Mouse (Mus musculus) cerebellum, postnatal 10 days (tissue): ENCODE results near the gene Wfdc15a.

ENCODE experiments used
- DNase-seq, 2 experiments: peaks; one replicate each; pipeline ENCODE4 v3.0.0; 2021; ENCODE audit warnings: mixed read lengths in 2 of 2

The Wfdc15a gene

GRCm38 (mm10) chr2:164175850-164176249 is 24.1 kb downstream of the Wfdc15a start:
- no peak for DNase-seq

DNA sequence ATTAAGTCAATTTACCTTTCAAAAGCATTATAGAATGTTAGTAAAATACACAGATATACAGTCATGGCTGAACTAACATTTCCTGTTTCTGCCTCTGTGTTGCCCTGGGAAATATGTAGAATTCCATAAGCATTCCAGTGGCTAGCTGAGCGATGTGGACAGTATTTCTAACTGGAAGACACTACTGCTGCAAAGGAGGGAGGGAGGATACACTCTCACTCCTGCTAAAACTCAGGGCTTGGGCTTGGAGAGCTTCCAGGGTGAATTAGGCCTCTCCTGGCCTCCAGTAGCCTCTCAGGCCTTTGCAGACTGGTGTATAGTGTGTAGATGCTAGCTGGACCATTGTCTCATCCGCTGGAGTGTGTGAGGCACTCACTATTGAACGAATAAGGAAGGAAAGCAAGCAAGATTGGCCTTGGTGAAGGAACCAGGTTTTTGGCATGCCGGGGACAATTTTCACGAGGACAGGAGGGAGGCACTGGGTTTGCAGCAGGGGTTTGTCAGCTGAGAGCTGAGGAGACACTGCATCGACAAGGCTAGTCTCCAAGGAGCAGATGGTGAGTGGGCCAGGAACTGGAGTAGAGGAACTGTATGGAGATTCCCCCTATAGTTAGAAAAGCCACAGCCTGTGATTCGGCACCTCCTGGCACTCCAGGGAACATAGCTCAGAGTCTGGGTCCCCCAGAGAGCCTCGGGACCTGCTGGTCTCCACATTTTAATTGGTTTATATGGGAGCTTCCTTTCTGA is 25.1 kb downstream of the Wfdc15a start:
- DNase-seq, result peak; percentile 17 to 23

DNA sequence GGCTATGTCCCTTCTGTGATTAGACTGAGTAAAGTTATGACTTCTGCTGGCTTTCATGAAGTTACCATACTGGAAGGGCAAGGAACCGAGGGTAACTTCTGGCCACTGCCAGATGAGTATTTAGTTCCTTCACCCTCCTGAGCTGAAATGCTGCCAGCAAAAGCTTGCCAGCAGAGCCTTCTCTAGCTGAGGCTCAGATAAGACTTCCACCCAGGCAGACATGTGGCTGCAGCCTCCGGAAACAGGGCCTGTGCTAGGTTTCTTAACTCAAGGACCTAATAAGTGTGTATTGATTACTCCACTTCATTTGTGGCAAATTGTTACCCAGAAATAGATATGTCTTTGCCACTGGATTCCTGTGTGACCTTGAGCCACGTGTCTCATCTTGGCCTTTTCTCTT is 26.5 kb downstream of the Wfdc15a start:
- peak; percentile 24 to 33 for DNase-seq

GRCm38 (mm10) chr2:164170902-164171301 is 29.0 kb downstream of the Wfdc15a start, which contains the start of gene Kcns1:
TSS of gene Kcns1 (minus strand) at chr2:164171113.
- peak; percentile 19 to 28 for DNase-seq

- DNase-seq, result no peak
These were observed 29.6 kb downstream of the Wfdc15a start for GRCm38 (mm10) chr2:164170326-164170725.

DNA sequence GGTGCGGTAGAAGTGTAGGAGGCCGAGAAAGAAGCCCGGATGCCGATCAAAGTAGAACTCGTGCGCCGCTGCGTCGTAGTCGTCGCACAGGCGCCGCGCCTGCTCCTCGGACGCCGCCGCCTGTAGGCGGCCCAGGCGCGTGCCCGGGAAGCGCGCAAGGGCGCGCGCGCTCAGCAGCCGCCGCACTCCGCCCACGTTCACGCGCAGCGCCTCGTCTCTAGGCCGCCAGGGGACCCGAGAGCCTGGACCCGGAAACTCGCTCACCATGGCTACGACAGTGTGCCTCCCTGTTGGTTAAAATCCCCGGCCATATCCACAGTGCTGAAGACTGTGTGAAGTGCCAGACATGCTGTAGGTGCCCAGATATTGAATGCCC is 31.4 kb downstream of the Wfdc15a start:
- DNase-seq, result peak; percentile 26 to 29

DNA sequence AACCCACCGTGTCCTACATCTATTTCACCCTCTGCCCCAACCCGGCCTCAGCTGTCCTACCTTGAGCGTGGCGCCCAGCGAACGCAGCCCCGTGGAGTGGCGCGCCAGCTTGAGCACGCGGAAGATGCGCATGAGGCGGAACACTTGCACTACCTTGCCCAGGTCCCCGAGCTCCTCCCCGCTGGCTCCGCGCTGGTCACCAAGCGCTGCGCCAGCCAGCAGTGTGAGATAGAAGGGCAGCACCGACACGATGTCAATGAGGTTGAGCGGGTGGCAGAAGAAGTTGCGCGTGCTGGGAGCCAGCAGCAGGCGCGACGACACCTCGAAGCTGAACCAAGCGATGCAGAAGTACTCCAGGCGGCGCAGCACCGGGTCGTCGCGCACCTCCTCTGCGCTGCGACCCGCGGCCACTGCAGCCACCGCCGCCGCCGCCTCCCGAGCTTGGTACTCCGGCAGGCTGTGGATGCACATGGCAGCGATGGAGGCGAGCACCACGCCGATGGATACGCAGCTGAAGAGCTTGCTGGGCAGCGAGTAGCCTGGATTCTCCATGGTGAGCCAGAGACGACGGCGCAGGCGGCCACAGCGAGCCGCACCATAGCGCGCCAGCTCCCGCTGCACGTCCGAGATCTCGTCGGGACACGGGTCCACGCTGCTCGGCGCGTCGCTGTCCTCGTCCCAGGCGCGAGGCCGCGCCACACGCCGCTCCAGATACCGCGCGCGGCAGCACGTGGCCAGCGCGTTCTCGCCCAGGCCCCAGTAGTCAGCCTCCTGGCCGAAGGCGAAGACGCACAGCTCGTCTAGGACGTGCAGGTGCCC is 32.0 kb downstream of the Wfdc15a start:
- peak; percentile 17 to 27 for DNase-seq

DNA sequence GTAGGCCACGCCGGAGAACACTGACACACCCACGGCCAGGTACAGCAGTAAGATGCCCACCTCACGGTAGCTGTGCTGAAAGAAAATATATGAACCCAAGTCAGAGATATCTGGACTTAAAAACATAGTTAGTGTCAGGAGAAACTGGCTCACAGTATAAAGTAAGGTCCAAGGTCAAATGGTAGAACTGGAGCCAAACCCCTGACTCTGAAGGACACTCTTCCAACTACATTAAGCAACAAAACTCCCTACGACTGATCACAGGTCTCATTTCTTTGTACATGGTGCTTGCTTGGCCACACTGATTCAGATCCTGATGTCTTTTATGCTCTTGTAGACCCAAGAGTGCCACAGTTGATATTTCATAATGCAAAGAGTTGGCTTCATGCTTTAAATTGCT is 35.0 kb downstream of the Wfdc15a start:
- no peak for DNase-seq

DNA sequence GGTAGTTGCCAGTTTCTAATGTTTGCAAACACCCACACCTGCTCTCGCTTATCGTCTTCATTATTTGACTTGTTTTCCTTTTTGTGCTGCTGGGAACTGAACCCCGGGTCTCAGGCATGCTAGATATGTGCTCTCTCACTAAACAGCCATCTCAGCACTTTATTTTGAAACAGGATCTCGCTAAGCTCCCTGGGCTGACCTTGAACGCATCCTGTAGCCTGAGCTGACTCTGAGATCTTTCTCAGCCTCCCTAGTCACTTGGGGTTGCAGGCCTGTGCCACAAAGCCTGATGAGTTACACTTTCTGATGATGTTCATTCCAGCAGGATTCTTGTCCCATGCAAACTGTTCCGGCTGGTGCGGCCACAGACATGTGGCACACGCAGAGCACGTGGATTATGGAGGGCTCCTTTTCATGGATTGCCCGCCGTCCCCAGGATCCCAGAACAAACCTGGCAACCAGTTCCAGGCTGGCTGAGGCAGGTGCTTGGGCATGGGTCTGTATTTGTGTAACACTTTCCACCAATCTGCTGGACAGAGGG is 38.3 kb downstream of the Wfdc15a start:
- no peak for DNase-seq

DNA sequence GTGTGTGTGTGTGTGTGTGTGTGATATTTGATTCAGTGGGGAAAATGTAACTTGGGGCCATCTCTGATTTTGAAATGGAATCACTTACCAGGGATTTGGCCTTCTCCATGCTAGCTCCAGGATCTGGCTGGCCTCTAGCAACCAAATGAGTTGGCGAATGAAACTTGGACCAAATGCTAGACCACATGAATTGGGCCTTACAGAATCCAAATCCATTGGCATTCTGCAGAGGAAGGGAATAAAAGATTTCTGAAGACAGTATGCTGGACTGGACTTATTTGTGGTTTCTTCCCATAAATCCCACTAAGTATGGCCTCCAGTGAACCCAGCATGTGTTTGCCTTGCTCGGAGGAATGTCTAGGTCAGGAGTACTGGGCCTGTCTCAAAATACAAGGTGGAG is 41.1 kb downstream of the Wfdc15a start:
- peak in 1 of 2 experiments; percentile 23 for DNase-seq

- DNase-seq, result no peak
These were observed 43.8 kb downstream of the Wfdc15a start for GRCm38 (mm10) chr2:164156158-164156557.

DNA sequence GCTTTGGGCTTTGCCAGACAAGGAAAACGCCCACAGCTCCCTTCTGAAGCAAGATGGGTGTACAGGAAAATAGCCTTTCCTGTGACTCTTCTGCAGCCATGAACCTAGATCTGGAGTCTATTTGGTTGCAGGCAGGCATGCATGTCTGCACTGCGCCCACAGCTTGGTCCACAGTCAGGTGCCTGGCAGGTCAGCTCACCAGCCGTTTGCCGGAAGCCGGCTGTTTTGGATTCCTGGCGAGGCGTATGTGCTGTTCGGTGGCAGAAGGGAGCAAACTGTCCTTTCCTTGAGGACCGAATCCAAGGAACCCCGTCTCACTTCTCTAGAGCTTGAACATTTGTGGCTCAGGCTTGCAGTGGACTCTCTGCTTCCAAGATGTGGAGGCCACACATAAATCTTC is 45.9 kb downstream of the Wfdc15a start:
- peak in 1 of 2 experiments; percentile 17 for DNase-seq

GRCm38 (mm10) chr2:164152341-164152740 is 47.6 kb downstream of the Wfdc15a start:
- no peak for DNase-seq

DNA sequence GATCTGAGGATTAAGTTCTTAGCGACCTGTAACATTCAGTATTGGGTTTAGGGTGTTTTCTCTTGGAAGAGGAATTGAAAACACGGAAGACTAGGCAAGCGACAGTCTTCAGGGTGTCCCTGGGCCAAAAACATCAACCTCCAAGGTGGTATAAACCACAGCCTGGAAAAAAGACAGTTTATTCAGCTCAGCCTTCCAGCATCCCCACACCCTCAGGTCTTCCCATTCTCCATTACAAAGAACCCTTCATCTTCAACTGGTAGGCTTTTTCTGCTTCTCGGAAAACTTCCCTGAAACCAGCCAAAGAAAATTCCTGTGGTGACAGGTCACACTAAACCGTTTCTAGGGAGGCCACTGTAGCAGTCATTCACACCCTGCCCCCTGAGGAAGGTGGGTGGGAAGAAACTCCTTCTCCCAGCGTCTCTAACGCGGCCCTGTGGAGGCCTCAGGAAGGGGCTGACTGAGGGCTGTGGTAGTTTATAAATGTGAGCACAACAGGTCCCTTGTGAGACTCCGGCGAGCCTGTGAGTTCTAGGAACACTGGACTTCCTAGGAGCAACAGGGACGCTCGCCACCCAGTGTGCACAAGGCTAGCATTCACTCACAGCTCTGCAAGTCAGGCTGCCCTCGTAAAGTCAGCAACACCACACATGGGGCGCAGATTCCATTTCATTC is 49.7 kb downstream of the Wfdc15a start:
- DNase-seq, result no peak
